Mouse (Mus musculus) cortical plate, adult 2 months (tissue): ENCODE data around the gene Olfml1.

ENCODE experiments used
- CTCF ChIP-seq: fragments of 200-500 bp; IDR thresholded peaks from 2 replicates; pipeline ENCODE4 v1.5.1; 2011; ENCODE audit warnings: mild to moderate bottlenecking, control low read depth, low read length; ENCODE audit not compliant: insufficient read depth; ENCODE audit errors: extremely low read depth
- POLR2A ChIP-seq: fragments of 200-500 bp; IDR thresholded peaks from 2 replicates; pipeline ENCODE4 v1.6.1; 2011; ENCODE audit warnings: mild to moderate bottlenecking, low read length, control low read depth; ENCODE audit not compliant: insufficient read depth; ENCODE audit errors: extremely low read depth

- no peak for TF ChIP-seq CTCF
- no peak for TF ChIP-seq POLR2A
Observed at GRCm38 (mm10) chr7:107563727-107564126, 3.5 kb upstream of the Olfml1 start.
